Mouse (Mus musculus): ENCODE results near the gene Trak1. TPM values are rescaled to one million over a fixed set of nuclear protein-coding genes. Genes with fewer than 3 reads are reported as not detected.

Gene Trak1
- total and polyA plus RNA-seq, 2 experiments = 50.3 to 61.2 TPM

DNA sequence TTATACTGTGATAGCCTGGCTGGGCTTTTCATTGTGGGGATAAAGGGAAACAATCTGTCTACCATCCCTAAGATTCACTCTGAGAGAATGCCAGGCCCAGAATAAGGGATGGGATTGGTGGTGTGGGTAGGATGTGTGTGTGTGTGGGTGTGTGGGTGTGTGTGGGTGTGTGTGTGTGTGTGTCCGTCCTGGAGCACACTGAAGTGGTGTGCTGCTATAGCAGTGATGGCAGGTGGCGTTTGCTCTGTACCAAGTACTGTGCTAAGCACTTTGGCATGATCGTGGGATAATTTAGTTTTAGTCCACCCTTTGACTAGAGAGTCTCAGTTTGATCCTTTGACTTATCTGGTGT is 40.6 kb downstream of the Trak1 start:
- Histone ChIP-seq H3K79me2 (ENCODE audit: control insufficient read depth, insufficient read depth, low read length) (peaks cover 42% of the 10 kb centered on the region), H3K27ac (replicated peaks; ENCODE audit: insufficient read depth, low read depth, low read length) (no peak overlapping the region), H3K27me3 (ENCODE audit: control insufficient read depth, insufficient read depth, low read length) (no peaks in the 10 kb centered on the region), H3K36me3 (ENCODE audit: control insufficient read depth, insufficient read depth, low read length) (no peaks in the 10 kb centered on the region), H3K4me1 (ENCODE audit: control insufficient read depth, insufficient read depth, low read length) (peaks cover 2% of the 10 kb centered on the region), H3K9ac (ENCODE audit: low read depth, low read length) (no peak overlapping the region), H3K4me3 (ENCODE audit: insufficient read depth, low read depth, low read length) (no peak overlapping the region)
- DNase-seq (ENCODE audit: extremely low read depth, low read depth, low spot score) = no peak
- no peak for TF ChIP-seq CTCF (IDR thresholded peaks at IDR 0.05; ENCODE audit: low read depth, low read length)
- TF ChIP-seq POLR2A (IDR thresholded peaks at IDR 0.05; ENCODE audit: extremely low read depth, insufficient read depth, low read length) = no peak
- 94% methylated on average over 3 of the region's 3 CpGs for WGBS

DNA sequence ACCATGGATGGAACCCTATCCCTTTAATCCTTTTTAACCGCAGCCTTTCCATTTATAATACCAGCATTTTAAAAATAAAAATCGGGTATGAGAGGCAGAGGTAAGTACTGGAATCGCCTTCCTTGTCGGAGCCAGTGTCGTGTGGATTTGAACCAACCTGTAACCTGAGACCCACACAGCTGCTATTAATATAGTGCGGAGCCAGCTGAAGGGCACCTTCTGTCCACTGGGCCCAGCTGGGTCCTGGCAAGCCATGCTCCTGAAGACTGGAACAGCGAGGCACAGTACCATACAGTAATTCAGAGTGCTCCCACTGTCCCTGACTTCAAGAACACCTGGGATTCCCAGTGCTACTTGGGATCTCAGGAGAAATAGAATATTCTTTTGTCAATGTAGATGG is 44.5 kb downstream of the Trak1 start:
- no peak overlapping the region for H3K27ac ChIP-seq (replicated peaks; ENCODE audit: insufficient read depth, low read depth, low read length)

DNA sequence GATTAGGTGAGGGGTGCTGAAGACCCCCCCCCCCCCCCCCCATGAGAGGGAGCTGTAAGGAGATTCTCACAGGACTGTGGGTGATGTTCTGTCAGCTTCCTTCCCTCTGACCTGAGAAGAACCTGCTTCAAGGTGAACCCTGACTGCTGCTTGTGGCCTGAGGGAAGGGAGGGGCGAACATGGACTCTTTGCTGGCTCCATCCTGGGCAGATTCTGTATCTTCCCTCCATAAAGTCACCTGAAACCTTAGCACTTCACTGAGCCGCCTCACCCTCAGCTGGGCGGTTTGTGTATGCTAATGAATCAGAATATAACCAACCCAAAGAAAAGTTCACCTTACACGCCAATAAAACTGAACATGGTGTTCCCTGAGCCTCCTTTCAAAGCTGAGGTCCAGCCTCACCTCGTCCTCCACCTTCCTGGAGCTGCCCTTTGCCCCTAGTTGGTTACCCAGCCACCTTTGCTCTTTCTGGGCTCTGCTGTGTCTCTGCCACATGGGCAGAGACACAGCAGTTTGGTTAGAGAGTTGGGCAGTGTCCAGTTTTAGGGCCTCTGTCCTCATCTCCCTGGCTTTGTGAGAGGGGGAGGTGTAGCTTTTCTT is 45.3 kb downstream of the Trak1 start:
- Histone ChIP-seq H3K9ac (ENCODE audit: low read depth, low read length) (no peak overlapping the region), H3K27me3 (ENCODE audit: control insufficient read depth, insufficient read depth, low read length) (no peaks in the 10 kb centered on the region), H3K4me3 (ENCODE audit: insufficient read depth, low read depth, low read length) (no peak overlapping the region), H3K27ac (replicated peaks; ENCODE audit: insufficient read depth, low read depth, low read length) (peak overlapping the region; percentile 90), H3K79me2 (ENCODE audit: control insufficient read depth, insufficient read depth, low read length) (peaks cover 28% of the 10 kb centered on the region), H3K36me3 (ENCODE audit: control insufficient read depth, insufficient read depth, low read length) (no peaks in the 10 kb centered on the region), H3K4me1 (ENCODE audit: control insufficient read depth, insufficient read depth, low read length) (peaks cover 12% of the 10 kb centered on the region)
- peak; percentile 94 for DNase-seq (ENCODE audit: extremely low read depth, low read depth, low spot score)
- no peak for TF ChIP-seq POLR2A (IDR thresholded peaks at IDR 0.05; ENCODE audit: extremely low read depth, insufficient read depth, low read length)
- no peak for TF ChIP-seq CTCF (IDR thresholded peaks at IDR 0.05; ENCODE audit: low read depth, low read length)
- WGBS = 50% methylated on average over 5 of the region's 5 CpGs

More for the DNA sequence above, 44.5 kb downstream of the Trak1 start:
- 95% methylated on average over 7 of the region's 7 CpGs for WGBS
- Histone ChIP-seq H3K9ac (ENCODE audit: low read depth, low read length) (no peak overlapping the region), H3K36me3 (ENCODE audit: control insufficient read depth, insufficient read depth, low read length) (no peaks in the 10 kb centered on the region), H3K4me1 (ENCODE audit: control insufficient read depth, insufficient read depth, low read length) (peaks cover 12% of the 10 kb centered on the region), H3K27me3 (ENCODE audit: control insufficient read depth, insufficient read depth, low read length) (no peaks in the 10 kb centered on the region), H3K79me2 (ENCODE audit: control insufficient read depth, insufficient read depth, low read length) (peaks cover 29% of the 10 kb centered on the region), H3K4me3 (ENCODE audit: insufficient read depth, low read depth, low read length) (no peak overlapping the region)
- DNase-seq (ENCODE audit: extremely low read depth, low read depth, low spot score) = no peak
- TF ChIP-seq POLR2A (IDR thresholded peaks at IDR 0.05; ENCODE audit: extremely low read depth, insufficient read depth, low read length) = no peak
- no peak for TF ChIP-seq CTCF (IDR thresholded peaks at IDR 0.05; ENCODE audit: low read depth, low read length)

DNA sequence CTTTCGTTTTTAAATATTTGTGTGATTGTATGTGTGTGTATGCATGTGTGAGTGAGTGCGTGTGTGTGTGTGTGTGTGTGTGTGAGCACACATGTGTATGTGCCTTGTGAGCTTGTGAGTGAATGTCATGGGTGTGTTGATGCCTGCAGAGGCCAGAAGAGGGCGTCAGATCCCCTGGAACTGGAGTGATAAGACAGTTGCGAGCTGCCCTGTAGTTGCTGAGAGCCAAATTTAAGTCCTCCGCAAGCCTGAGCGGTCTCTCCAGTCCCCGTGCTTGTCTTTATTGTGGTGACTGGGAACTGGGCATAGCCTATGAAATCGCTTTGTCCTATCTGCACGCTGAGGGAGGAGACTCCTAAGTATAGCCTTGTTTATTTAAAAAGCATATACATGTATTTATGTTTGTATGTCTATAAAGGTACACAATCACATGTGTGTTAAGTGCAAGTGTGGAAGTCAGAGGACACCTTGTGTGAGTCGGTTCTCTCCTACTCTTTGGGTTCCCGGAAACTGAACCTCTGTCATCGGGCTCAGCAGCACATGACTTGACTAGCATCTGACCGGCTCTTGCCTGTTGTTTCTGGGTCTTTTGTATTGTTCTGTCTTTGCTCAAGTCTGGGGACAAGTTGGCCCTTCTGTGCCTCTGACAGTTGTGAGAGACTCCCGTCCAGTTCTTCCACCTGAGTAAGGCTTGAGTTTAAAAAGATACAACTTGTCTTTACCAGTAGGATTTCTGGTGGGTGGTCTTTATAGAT is 46.0 kb downstream of the Trak1 start:
- Histone ChIP-seq H3K36me3 (ENCODE audit: control insufficient read depth, insufficient read depth, low read length) (no peaks in the 10 kb centered on the region), H3K9ac (ENCODE audit: low read depth, low read length) (peak overlapping the region; percentile 19; the same call in 1 of the 2 replicates), H3K4me3 (ENCODE audit: insufficient read depth, low read depth, low read length) (no peak overlapping the region), H3K4me1 (ENCODE audit: control insufficient read depth, insufficient read depth, low read length) (peaks cover 17% of the 10 kb centered on the region), H3K27ac (replicated peaks; ENCODE audit: insufficient read depth, low read depth, low read length) (peak overlapping the region; percentile 55), H3K79me2 (ENCODE audit: control insufficient read depth, insufficient read depth, low read length) (peaks cover 28% of the 10 kb centered on the region), H3K27me3 (ENCODE audit: control insufficient read depth, insufficient read depth, low read length) (no peaks in the 10 kb centered on the region)
- no peak for DNase-seq (ENCODE audit: extremely low read depth, low read depth, low spot score)
- 59% methylated on average over 14 of the region's 14 CpGs for WGBS
- TF ChIP-seq CTCF (IDR thresholded peaks at IDR 0.05; ENCODE audit: low read depth, low read length) (peak; percentile 78), POLR2A (IDR thresholded peaks at IDR 0.05; ENCODE audit: extremely low read depth, insufficient read depth, low read length) (no peak)

DNA sequence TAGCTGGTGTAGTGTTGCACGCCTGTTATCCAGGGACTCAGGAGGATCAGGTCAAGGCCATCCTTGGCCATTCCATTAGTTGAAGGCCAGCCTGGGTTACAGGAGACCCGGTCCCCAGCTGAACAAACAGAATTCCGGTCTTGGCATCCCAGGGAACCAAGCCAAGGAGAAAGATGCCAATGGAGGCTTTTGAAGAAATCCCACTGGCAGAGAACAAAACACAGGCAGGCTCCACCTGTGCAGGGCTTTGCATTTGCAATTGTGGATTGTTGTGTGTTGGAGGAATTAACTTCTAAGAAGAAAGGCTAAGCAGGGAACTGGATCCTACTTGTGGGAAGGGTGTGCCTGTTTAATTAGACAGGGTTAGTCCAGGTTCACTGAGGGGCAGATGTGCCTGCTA is 47.0 kb downstream of the Trak1 start:
- no peak overlapping the region for H3K27ac ChIP-seq (replicated peaks; ENCODE audit: insufficient read depth, low read depth, low read length)
- 13% methylated on average over 3 of the region's 3 CpGs for WGBS
- H3K79me2 ChIP-seq (ENCODE audit: control insufficient read depth, insufficient read depth, low read length) = peaks cover 31% of the 10 kb centered on the region
- DNase-seq (ENCODE audit: extremely low read depth, low read depth, low spot score) = no peak
- no peaks in the 10 kb centered on the region for H3K27me3 ChIP-seq (ENCODE audit: control insufficient read depth, insufficient read depth, low read length)
- H3K36me3 ChIP-seq (ENCODE audit: control insufficient read depth, insufficient read depth, low read length) = no peaks in the 10 kb centered on the region
- H3K4me3 ChIP-seq (ENCODE audit: insufficient read depth, low read depth, low read length) = no peak overlapping the region
- H3K4me1 ChIP-seq (ENCODE audit: control insufficient read depth, insufficient read depth, low read length) = peaks cover 21% of the 10 kb centered on the region
- no peak for TF ChIP-seq CTCF (IDR thresholded peaks at IDR 0.05; ENCODE audit: low read depth, low read length)
- no peak for TF ChIP-seq POLR2A (IDR thresholded peaks at IDR 0.05; ENCODE audit: extremely low read depth, insufficient read depth, low read length)
- H3K9ac ChIP-seq (ENCODE audit: low read depth, low read length) = no peak overlapping the region
